Mouse (Mus musculus): ENCODE data around the gene Creb1. TPM values are rescaled to one million over a fixed set of nuclear protein-coding genes. Genes with fewer than 3 reads are reported as not detected.
"Not testable (repeated sequence)": the region's sequence is repeated elsewhere in the genome, so short reads cannot be mapped to it uniquely, and the experiment has no call there.

Creb1 gene
- total RNA-seq, 2 experiments from 2014 or later: 58.0 to 88.6 TPM

DNA sequence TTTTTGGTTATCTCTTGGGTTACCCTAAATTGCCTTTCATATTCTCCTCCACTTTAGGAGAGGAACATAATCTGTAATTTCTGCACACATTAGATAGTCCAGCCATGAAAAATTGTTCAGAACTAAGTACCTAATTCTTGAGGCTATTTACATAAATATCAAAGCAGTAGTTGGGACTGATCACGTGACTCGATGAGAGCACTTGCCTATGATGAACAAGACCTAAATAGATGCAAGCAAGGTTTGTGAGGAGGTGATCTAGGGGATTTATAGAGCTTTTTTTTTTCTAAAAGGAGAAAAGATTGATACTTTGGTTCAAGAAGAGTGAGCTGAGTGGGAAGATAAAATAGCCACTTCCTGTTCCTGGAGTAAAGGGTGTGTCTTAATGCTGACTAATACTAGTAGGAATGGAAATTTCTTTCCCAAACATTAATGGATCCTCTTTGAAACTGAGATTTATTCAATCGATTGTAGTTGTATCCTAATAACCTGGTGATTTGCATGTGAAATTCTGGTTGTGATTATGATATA, 6.5 kb downstream of the Creb1 start:
- ATAC-seq (ENCODE audit: poor library complexity, severe bottlenecking): peak; percentile 43; the same call in 1 of the 2 replicates

DNA sequence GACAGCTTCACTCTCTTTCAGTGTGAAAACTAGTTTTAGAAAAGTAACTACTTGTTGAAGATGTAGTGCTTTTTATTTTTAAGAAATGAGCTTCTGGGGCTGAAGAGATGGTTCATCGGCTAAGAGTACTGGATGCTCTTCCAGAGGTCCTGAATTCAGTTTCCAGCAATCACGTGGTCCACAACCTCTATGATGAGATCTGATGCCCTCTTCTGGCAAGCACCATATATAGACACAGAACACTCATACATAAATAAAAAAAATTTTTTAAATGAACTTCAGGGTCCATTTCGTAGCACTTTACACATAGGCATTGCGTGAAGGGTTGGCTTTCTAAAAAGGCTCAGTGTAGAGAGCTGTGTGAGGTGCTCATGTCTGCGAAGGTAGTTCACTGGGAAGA, 11.3 kb downstream of the Creb1 start:
- ATAC-seq (ENCODE audit: poor library complexity, severe bottlenecking): peak; percentile 52

DNA sequence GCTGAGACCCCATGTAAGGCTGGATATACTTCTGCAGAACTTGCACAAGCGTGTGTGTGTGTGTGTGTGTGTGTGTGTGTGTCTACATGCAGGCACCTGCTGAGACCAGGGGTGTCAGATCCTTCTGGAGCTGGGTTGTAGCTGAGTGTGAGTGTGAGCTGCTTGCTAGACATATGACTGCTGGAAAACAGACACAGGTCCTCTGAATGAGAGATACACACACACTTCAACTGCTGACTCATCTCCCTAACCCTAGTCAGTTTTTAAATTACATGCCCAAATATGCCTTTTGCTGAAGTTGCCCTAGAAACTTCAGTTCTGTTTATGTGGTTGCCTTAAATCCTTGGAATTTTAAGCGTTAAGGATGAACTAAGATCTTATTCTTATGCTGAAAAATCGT, 13.6 kb downstream of the Creb1 start:
- no peak for ATAC-seq (ENCODE audit: poor library complexity, severe bottlenecking)

DNA sequence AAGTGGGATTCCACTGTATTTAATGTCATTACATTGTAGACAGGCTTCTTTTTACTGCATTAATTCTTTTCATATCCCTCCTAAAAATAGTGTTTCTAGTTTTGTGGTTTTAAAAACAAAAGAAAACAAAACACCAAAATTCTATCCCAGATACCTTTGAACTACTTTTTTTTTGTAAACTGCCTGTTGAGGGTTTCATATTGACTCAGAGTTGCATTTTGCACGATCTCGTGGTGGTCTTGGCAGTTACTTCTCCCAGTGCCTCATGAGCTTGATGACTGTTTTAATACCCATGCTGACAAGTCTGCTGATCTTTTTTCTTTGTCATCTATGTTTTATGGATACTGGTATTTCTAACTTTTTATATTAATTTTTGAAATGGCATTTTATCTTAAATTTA, 16.9 kb downstream of the Creb1 start:
- ATAC-seq (ENCODE audit: poor library complexity, severe bottlenecking): no peak

DNA sequence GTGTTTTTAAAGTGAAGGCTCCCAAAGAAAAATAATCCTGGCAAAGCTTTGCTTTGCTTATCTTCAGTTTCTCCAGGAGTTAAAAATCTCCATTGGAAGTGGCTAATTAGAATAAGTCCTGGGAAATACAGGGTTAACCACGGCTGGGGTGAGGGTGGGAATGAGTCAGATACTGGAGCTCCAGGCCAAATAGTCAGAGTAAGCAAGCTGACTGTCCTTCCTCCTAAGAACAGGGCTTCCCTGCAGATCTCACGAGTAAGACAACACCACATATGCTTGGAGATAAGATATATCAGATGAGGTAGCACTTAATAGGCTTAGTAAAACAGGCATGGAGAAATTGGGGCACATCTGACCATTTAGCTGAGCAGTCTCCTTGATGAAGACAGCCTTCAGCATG, 19.5 kb downstream of the Creb1 start:
- no peak for ATAC-seq (ENCODE audit: poor library complexity, severe bottlenecking)

DNA sequence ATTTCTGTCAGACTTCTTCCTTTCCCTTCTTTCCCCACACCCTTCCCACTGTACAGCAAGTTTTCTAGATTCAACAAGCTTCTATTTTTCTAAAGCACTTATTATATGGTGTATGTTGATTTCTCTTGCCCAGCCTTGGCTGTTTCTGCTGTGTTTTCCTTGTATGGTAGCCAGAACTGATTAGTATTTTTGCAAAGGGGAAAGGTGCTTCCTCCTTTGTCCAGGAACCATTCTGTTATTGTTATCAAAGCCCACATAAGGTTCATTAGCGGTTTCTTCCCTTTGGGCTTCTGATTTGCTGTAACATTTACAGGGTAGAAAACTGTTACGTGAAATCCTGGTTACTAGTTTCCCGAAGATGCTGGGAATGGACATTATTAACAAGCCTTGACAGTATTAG, 27.7 kb downstream of the Creb1 start:
- ATAC-seq (ENCODE audit: poor library complexity, severe bottlenecking): no peak

DNA sequence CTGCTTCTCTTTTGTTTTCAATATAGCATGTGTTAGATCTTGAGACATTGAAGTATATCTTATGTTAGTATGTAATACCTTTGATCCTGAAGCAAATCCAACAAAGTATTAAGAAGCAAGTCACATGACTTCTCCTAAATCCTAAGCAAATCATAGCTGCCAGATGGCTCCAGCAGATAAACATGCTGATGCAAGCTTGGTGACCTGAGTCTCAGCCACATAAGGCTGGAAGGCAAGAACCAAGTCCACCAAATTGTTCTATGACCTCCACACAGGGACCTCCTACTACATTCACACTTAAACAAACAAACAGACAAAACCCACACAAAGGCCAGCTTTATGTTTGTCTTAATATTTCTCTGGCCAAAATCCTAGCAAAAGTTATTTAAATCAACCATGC, 35.8 kb downstream of the Creb1 start:
- no peak for ATAC-seq (ENCODE audit: poor library complexity, severe bottlenecking)

DNA sequence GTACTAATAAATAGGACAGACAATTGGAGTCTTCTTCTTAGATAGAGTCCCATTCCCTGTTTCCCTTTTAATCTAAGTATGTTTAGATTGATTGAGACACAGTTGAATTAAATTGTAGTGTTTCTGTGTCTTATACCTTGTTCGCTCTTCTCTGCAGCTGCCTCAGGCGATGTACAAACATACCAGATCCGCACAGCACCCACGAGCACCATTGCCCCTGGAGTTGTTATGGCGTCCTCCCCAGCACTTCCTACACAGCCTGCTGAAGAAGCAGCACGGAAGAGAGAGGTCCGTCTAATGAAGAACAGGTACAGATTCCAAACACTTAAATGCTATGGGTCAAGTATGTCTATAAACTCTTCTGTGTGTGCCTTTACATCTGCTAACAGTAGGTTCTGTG, 43.6 kb downstream of the Creb1 start:
- no peak for ATAC-seq (ENCODE audit: poor library complexity, severe bottlenecking)

DNA sequence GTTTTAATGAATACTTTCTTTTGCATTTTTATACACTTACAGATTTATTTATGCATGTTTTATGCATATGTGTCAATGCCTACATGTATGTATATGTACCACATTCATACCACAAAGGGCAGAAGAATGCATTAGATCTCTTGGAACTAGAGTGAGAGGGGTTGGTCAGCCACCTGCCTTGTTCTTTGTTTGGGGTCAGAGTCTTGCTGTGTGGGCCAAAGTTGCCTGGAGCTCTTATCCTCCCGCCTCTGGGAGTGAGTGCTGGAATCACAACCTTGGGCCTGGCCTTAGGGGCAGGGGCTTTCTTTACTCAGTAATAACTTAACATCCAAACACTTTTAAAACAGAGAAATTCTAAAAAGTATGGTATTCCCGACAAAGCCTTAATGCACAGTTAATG, 44.3 kb downstream of the Creb1 start:
- no peak for ATAC-seq (ENCODE audit: poor library complexity, severe bottlenecking)

DNA sequence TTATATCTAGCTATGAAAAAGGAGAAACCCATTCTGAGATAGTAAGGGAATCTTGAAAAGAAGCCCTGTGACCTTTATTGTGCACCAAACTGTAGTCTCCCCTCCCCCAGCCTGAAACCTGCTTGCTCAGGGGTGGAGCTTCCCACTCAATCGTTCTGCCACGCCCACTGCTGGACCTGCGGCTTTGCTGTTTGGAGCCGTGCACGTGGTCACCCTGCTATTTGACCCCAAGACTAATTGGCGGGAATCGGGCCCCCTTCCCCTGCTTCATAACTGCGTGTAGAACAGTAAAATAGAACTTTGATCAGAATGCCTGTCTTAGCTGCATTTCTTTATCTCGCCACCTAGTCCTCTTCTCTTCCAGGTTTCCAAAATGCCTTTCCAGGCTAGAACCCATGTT, 45.5 kb downstream of the Creb1 start:
- ATAC-seq (ENCODE audit: poor library complexity, severe bottlenecking): not testable (repeated sequence)

DNA sequence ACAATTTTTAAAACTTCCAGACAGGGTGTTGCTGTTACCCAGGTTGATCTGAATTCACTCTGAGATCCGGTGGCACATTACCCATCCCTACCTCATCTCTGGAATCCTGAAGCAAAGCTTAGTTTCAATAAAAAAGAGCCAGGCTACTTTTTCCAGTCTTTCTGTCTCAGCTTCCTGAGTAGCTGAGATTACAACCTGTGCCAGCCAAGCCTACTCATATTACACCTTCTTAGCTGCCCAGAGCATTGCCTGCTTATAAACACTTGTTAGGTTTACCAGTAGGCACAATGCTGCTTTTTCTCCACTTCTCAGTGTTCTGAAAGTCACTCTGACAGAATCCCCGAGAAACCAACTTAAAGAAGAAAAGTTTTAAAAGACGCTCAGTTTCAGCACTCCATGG, 46.4 kb downstream of the Creb1 start:
- ATAC-seq (ENCODE audit: poor library complexity, severe bottlenecking): no peak

DNA sequence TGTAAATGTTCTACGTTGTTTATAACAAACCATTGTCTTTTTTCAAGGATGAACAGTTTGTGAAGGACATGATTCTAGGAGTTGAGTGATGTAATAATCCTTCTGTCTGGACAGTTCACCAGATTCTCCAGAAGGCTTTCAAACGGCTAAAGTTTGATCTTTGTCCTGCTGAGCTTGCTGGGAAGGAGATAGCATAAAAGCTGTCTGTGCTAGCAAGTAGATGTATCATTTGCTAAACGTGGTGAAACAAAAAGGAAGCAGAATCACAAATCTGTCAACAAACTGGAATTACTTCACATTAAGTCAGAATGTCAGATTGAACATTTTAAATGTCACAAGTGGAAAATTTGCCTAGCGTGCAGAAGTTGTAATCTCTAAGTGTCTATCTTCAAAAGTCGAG, 66.5 kb downstream of the Creb1 start:
- ATAC-seq (ENCODE audit: poor library complexity, severe bottlenecking): no peak

DNA sequence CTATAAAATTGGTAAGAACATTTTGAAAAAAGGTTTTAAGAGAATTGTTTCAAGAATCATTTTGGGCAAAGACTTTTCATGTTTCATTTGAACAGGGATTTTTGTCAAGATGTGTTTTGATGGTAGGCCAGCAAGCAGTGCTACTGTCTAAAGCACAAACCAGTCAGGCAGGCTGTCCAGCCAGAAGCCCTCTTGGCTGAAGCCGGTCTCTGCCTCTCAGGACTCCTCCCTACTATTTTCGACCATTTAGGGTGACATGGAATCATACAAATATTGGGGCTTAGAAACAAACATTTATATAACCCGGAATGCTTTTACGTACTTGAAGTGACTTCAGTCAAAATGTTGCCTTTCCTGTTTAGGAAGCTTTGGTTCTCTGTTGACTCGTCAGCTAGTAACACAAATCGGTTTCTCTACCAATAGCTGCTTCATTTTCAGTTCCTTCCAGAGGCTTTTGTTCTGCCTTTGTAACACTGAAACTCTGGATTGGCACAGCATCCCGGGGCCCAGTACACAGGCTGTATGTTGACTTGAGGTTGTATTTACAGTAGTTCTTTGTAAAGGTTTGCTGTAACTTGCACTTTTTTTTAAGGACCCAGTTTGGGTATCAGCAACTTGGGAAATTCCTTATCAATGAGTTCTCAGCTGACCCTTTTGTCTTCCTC, 68.1 kb downstream of the Creb1 start:
- peak; percentile 68 for ATAC-seq (ENCODE audit: poor library complexity, severe bottlenecking)

DNA sequence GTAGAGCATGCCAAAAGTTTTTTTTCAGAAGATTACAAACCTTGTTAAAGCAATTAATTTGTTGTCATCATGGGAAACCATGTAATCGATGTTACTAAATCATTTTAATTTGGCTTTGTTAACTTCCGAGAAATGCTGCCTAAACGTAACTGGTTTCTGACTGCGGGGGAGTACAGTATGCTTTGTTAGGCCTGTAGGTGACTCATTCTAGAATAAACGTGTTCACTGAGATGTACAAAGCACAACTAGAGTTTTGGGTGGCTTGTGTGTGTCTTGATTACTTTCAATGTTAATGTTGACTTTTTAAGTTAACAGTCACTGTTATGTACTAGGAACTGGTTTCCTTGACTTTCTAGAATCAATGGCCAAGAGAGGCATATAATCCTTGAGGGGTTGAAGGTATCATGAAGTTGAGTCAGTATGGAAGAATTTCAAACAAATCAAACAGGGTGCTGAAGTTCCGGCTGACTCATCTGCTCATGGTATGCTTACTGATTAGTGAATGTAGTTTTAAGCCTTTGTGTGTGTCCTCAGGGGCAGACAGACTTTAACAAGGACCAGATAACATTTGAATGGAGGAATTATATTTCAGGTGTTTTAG, 68.9 kb downstream of the Creb1 start:
- no peak for ATAC-seq (ENCODE audit: poor library complexity, severe bottlenecking)

DNA sequence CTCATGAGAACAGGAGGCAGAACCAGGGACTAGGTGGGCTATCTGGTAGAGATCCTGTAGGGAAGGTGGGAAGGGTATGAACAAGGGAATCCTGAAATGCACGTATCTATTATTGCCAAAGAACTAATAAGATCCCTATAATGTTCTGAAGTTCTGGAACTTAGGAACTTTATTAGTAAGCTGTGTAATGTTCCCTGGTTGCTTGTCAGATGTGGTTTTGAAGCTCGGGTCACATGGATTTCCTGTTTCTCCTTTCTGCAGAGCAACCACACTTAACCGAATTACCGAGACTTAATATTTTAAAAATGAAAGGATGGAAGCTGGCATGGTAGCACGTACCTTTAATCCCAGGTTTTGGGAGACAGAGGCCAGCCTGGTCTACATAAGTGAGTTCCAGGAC, 70.9 kb downstream of the Creb1 start:
- ATAC-seq (ENCODE audit: poor library complexity, severe bottlenecking): peak; percentile 33; the same call in 1 of the 2 replicates

DNA sequence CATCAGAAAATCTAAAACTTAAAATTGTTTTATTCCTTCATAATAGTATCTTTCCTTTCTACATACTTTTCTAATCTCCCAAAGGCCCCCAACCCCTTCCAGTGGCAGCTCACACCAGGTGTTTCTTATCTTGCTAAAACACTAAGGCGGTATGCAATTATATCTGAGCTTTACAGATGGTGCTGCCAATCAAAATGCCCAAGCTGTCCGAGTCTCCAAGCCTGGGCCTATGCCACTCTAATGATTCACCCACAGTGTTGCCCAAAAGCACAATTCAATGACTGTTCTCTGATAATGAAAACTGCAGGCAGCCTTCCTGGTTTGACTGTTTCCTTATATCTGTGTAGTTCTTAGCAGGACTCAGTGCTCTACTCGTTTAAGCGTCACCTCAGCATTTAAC, 76.7 kb downstream of the Creb1 start:
- ATAC-seq (ENCODE audit: poor library complexity, severe bottlenecking): no peak

DNA sequence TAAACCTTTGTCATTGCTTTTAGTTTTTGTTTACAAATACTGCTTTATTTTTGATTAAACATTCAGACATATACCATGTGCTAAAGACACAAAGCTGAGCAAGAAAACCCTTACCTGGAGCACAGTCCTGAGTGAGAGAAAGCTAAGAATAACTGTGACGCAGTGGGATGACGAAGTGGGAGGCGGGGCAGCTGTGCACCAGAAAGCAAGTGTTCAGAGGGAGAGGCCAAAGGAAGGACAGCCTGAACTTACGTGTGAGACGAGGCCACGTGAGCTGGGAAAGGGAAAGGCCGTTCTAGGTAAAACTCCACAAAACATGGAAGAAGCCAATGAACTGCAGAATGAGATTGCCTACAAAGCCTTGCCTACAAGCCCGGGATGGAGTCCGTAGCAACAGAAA, 77.5 kb downstream of the Creb1 start:
- no peak for ATAC-seq (ENCODE audit: poor library complexity, severe bottlenecking)

DNA sequence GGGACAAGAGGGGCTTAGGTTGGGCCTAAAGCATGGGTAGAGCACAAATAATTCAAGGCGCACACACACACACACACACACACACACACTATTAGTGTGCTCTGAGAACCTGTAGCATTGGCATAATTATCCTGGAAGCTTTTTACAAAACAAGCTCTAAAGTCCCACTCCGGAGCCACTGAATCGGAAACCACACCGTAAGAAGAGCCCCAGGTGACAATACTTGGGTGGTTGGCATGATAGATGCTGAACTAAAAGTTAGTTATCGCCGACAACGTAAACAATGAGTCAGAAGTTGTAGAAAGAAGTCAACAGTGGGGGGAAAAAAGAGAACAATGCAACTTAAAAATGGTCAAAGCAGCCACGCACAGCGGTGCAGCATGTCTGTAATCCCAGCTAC, 81.9 kb downstream of the Creb1 start:
- ATAC-seq (ENCODE audit: poor library complexity, severe bottlenecking): no peak

DNA sequence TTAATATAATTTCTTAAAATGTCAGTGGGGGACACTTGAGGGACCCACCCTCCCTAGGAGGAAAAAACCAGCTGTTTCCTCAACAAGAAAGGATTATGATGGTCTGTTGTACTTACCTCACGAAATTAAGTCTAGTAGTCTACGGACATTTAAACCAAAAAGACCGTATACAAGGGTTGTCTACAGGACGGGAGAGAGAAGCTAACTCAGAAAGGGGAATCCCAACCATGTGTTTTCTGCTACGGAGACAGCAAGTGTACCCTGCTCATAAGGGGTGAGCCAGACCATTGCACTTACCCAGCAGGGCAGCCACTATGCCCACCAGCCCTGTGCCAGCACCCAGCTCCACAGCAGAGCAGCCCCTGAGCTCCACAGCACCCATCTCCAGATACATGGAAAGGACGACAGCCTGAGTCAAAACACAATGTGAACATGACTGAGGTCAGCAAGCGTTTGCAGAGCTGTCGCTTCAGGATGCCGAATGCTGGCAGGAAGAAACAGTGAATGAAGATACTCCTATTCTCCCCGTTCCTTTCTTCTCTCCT, 82.4 kb downstream of the Creb1 start:
- ATAC-seq (ENCODE audit: poor library complexity, severe bottlenecking): no peak

DNA sequence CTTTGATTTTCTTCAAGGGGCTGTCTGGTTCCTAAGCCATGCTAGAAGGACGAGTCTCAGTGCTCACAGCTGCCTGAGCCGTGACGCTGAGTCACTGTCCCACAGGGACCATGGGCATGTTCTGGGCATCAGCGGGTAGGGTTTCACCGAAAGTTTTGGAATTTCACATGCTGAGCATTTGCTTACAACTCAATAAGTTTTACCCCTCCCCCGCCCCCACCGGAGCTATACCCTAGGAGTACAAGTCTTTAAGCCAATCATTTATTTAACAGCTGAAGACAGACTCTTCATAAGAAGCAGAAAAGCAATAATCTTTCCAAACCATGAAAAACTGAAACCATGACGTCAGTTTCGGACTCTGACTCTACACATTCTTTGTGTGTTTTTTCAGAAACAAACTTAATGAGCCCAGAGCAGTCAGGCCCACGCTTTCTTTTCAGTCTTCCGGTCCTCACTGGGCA, 83.1 kb downstream of the Creb1 start:
- ATAC-seq (ENCODE audit: poor library complexity, severe bottlenecking): no peak

DNA sequence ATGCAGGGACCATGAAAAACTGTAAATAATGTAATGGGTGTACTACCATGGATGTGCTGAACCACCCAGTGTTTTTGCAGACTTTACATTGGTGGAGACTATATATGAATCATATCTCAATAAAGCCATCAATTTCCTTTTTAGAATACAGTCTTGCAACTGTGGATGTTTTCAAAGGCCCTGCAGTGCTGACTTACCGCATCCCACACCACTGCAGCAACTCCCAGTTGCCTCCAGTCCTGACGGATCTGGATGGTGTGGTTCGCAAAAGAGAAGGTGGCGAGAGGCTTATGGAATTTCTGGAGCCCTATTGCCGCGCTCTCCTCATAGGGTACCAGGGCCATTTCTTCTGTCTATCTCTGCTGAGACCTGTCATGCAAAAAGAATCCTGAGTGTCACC, 83.6 kb downstream of the Creb1 start:
- ATAC-seq (ENCODE audit: poor library complexity, severe bottlenecking): no peak

DNA sequence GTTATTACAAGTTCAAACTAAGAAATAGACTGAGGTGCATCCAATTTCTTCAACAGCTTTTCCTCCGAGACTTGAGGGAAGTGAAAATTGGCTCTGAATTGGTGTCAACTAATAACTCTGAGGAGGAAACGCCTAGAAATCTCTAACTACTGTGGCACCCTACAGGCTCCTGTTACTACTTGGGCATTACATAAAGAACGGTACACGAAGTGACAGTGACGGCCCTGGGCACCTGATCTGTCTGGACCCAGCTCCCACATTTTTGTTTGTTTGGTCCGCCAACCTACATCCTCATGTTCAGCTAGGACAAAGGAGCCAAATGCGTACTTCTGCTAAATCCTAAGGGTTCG, 84.1 kb downstream of the Creb1 start:
- ATAC-seq (ENCODE audit: poor library complexity, severe bottlenecking): peak; percentile 37

Measured in megakaryocyte, adult 5-6 weeks (primary cell).